Mouse (Mus musculus): ENCODE data around the gene Pde9a.
A peak's percentile ranks its signal among the peaks of the same experiment; 100 is the strongest.
"Not testable (repeated sequence)": the region's sequence is repeated elsewhere in the genome, so short reads cannot be mapped to it uniquely, and the experiment has no call there.

Gene Pde9a

DNA sequence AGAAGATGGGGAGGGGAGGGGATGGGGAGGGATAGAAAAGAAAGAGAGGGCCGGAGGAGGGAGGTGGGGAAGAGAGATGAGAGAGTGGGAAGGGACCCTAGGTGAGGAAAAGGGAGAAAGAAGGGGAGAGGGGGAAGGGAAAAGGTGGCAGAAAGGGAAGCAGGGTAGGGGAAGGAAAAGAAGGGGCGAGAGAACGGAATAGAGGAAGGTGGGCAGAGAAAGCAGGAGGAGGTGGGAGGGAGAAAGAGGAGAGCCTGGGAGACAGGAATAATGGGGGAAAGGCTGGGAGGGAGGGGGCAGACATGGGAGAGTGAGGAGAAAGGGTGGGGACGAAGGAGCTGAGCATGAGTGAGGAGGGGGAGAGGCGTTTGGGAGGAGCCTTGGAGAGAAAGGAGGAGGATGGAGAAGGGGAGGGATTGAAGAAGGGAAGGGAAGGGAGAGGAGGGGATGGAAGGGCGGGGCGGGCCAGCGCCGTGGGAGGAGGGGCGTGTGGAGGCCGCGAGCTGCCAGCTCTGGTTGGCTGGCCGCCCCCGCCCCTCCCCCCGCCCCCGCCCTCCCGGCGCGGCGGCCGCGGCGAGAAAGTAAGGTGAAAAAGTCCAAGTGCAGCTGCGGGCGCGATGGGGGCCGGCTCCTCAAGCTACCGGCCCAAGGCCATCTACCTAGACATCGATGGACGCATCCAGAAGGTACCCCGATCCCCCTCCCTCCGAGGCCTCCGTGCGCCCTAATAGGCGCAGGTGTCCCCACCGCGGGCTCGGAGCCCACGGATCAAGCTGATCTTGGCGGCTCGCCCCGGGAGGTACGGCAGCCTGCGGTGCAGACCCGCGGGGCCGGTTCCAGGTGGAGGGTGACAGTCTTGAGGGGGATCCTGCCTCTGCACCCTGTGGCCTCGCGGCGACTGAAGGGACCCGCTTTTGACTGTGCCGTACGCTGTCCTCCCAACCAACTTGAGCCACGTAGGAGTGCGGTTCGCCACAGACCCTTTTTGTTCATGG, at the start of gene Pde9a:
TSS of gene Pde9a (plus strand) at position 540 of the 995 bp plus-strand sequence.
- peak; percentile 57 to 59 for DNase-seq (ENCODE audit: low spot score in 2 of 2)

DNA sequence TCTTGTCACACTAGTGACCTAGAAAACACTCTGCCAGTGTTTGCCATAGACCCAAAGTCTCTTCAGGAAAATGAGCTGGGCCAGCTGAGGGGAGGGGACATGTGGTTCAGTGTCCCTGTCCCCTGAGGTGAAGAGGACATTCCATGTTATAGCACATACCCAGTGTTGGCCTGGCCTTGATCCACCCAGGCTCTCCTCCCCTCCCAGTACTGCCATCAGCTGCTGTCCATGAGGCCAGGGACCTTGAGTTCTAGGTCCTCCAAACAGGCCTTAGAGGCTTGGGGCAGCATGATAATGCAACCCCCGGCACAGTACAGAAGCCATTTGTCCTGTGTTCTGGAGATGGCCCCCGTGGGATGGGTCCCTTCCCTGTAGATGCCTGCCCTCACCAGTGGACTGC, 46.2 kb upstream of the Pde9a start:
- no peak for DNase-seq (ENCODE audit: low spot score in 2 of 2)

DNA sequence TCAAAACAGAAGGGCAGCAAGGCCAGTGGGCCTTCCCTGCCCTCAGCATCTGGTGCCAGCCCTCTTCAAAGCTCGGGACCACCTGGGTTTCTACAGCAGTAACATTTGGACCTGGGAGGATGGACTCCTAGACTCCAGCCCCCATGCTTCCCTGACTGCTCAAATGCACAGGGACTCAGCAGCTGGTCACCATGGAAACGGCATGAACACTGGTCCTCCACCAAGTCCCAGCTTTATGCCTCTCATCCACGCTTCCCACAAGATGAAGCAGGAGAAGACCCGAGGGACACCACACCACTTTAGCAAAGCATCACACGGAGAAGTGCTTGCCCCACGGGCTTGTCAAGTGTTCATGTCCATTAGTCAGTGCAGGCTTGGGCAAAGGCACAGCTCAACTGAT, 43.8 kb upstream of the Pde9a start:
- DNase-seq (ENCODE audit: low spot score in 2 of 2): peak; percentile 47 to 63

DNA sequence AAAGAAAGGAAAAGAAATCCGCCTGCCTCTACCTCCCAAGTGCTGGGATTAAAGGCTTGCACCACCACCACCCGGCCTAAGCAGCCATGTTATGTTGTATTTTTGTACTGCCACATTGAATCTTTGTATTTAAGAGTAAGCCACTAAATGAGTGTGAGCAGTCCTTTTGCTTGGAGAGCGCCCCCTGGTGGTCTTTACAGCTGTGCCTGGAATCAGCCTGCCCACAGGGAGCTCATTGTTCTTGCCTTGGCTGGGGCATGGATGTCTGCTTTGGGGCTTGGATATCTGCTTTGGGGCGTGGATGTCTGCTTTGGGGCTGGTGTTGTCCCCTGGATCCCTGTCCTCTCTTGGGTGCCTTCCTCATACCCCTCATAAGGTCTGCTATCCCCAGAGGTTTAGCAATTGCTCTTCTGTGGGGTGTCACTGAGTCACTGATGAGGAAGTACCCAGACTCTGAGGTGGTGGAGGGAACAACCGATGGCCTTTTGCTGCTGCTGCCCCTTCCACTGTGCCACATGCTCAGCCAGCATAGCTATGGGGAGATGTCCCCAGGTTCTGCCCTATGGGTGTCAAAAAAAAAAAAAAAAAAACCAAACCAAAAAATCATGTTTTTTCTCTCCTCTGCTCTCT, 41.7 kb upstream of the Pde9a start:
- DNase-seq (ENCODE audit: low spot score in 2 of 2): peak; percentile 76 to 81

DNA sequence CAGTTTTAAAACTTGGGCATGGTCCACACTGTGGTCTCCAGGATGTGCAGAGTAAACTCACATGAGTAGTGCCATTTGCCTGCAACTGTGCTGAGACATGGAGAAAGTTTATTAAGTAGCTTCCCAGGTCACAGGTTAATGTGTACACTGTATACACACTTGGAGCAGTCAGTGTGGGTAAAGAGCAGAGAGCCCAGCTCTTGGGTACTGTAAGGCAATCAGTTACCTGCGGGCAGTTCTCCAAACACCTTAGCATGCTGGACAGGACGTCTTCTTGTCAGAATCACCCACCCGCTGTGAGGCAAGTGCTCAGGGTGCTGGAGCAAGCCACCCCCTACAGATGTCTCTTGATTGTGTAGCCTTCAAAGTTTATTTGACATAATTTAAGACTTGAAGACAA, 41.2 kb upstream of the Pde9a start:
- no peak for DNase-seq (ENCODE audit: low spot score in 2 of 2)

DNA sequence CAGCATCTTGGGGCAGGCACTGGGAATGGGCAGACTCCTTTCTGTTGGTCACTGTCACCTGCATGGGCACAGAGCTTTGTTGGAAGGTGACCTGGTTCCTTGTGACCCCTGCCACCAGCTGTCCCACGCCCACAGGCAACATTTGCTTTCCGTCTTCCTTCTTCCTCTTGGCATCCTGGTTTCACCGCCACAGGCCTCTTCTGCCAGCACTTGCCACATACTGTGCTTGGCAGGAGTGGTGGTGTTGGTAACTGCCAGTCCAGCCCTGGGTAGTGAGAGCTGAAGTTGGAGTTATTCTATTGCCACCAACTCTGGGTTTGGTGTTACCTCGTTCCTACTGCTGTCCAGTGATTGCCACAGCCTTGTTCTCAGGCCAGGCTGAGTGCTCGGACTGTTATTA, 37.9 kb upstream of the Pde9a start:
- DNase-seq (ENCODE audit: low spot score in 2 of 2): no peak

DNA sequence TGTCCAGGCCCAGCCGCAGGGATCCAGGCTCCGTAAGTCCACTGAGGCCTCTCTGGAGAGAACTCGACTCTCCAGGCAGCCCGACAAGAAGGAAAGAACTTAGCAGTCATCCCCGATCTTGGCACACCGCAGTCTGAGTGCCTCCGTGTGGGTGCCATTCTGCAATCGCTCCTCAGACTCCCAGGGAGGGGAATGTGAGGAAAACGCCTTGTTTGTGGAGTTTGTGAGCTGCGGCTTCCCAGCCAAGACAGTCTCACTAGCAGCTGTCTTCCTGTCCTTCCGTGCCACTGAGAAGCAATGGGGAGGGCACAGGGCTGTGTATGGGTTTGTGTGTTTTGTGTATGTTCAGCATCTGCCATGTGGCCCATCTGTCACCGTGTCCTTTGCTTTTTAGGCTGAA, 36.6 kb upstream of the Pde9a start:
- peak; percentile 45 to 50 for DNase-seq (ENCODE audit: low spot score in 2 of 2)

DNA sequence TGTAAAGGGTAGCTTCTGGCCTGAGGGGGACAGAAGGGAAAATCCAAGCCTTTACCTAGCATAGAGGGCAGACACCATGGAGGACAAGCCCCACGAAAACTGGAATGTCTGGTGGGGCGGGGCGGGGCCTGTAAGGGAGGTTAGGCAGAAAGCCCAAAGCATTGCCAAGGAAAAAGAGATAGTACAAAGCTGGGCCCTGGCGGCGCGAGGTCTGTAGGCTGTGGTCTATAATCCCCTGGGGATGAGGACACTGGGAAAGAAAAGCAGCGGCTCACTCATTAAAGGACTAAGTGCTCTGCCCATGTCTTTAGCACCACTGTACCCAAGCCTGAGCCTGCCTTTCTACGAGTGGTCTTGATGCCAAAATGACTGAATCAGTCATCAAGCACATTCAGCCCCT, 34.0 kb upstream of the Pde9a start:
- DNase-seq (ENCODE audit: low spot score in 2 of 2): no peak

DNA sequence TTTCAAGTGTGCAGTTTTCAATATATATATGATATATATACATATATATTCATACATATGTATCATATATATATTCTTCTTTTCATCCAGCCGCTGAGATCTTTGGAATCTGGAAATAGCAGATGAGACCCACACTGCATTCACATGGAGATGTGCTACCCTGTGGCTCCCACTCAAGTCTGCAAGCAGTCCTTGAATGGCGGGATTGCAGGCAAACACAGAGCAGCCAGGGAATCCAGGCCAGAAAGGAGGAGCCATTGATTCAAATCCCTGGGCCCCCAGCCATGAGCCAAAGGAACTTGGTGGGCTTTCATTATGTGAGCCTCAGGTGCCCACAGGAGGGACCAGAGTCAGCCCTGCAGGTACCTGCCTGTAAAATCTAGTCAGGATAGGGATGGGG, 32.8 kb upstream of the Pde9a start:
- no peak for DNase-seq (ENCODE audit: low spot score in 2 of 2)

DNA sequence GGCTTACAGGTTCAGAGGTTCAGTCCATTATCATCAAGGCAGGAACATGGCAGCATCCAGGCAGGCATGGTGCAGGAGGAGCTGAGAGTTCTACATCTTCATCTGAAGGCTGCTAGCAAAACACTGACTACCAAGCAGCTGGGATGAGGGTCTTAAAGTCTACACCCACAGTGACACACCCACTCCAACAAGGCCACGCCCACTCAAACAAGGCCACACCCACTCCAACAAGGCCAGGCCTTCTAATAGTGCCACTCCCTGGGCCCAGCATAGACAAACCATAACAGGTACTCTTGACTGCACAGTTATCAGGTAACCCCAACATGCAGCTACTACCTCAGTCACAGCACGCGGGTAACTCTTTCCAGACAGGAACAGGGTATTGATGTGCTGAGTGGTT, 31.3 kb upstream of the Pde9a start:
- DNase-seq (ENCODE audit: low spot score in 2 of 2): not testable (repeated sequence)

DNA sequence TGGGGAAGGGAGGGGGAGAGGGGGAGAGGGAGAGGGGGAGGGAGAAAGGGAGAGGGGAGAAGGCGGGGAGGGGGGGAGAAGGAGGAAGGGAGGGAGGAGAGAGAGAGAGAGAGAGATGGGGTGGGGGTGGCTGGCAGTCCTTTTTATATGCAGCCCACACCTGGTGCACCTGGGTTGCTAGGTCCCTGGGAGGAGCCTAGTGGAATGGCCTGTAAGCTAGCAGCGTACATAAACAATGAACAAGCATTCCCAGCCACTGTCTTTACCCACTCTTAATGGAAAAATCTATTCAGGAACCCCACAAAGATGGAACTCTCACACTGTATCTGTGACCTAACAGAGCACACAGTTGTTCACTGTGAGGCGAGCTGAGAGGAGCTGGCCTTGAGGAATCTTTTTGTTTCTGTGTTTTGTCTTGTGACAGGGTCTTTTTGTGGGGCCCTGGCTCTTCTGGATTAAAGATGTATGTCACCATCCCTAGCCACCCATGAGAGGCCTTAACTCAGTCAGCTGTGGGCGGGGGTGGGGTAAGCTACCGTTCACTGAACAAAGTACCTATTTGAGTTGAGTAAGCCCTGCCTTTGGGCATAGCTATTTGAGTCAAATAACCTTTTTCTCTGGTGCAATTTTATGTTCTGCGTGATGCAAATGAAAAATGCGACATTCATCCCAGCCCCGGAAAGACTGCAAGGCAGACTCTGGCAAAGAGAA, 30.1 kb upstream of the Pde9a start:
- no peak for DNase-seq (ENCODE audit: low spot score in 2 of 2)

DNA sequence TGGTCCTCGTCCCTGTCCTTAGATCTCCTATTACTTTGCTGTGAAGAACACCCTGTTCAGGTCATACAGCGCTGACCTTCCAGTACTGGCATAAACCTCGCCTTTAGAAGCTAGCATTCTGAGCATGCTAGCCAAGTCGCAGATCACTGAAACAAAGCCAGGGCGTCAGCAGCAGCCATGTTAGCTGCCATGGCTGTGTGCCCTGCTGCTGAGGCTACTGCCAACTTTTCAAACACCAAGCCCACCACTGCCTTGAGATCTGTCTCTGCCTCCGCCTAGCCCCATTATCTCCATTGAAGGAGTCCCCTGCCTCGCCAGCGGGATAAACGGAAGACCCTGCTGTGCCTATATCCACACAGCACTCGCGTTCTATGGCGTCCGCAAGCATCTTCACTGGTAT, 25.4 kb upstream of the Pde9a start:
- DNase-seq (ENCODE audit: low spot score in 2 of 2): no peak

DNA sequence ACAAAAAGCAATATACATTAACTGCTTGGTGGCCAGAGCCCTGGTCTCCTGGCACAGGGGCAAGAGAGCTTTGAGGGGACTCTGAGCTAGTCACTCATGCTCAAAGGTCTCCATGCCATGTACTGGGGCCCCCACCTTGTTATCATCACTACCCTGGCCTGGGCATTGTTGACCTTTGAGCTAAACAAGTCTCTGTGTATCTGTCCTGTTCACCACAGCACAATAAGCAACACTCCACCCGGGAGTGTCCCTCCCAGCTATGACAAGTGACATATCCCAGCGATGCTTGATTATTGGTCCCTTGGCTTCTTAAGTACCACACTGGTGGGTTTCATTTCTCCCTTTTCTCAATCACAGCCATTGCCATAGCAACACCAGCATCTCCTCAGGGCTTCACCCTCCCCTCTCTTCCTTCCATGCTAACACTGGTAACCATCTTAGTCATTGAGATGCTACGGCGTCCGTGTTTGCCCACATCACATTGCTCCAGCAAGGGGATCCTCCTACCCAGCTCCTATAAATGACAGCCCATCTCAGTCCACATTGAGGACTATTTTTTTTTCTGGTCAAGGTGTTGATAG, 20.3 kb upstream of the Pde9a start:
- DNase-seq (ENCODE audit: low spot score in 2 of 2): no peak

DNA sequence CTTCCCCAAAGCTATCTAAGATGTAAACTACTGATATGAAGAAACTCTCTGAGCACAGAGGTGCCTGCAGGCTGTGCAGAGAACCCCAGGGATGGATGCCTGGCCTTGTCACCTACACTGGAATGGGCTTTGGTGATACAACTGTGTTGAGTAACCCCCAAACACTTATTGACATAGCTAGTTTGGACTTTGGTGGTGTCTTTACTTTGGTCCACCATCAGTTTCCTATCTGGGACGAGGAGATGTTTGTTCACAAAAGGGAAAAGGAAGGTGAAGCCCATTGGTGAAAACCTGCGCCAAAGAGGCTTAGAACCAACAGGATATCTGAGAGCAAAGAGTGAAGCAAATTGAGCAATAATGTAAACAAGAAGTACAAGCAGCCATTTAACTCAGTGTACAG, 15.8 kb upstream of the Pde9a start:
- DNase-seq (ENCODE audit: low spot score in 2 of 2): no peak

DNA sequence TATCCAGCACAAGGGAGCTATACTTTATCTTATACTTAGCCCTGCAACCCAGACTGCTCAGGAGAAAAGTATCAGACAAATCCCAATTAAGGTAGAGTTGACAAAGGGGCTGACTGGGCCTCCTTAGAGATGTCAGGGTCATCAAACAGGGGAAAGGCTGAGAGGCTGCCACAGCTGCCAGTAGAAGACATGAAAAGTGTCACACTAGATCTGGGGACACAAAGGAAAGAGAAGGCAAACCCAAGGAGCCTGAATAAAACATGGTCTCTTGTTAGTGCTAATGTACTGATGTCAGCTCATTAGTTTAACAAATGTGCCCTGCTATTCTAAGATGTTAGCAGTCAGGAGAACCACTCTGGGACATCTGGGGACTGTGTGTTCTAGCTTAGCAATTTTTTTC, 15.1 kb upstream of the Pde9a start:
- no peak for DNase-seq (ENCODE audit: low spot score in 2 of 2)

DNA sequence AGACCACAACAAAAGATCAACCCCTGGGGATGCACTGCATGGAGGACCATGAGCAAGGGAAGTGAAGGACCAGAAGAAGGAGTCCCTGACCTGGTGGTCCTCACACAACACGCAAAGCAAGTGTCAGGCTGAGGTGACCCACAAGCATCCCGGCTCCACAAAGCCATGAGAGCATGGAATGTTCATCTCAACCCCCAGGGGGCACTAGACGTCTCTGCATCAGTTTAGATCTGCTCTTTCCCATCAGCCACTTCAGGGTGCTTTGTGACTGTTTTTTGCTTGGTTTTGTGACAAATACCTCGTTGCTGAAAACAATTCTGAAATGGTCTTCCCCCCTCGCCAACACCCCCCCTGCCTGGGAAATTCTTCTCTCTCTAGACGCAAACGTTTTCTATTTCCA, 8.0 kb upstream of the Pde9a start:
- peak; percentile 77 to 82 for DNase-seq (ENCODE audit: low spot score in 2 of 2)

DNA sequence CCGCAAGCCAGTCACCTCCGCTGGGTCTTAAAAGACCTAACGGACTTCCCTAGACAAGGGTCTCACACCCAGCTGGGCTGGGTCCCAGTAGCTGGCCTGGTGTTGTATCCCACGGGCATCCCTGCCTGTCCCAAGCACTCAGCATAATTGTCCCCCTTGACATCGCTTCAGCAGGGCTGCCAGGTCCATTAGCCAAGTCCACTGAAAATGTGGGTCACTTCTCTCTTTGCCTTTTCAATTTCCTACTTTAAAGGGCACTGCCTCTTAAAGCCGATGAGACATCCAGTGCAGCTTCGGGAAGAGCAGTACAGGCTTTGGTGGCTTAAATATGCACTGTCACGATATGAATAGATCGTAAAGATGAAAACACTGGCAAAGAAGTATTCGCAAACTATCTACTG, 7.6 kb upstream of the Pde9a start:
- no peak for DNase-seq (ENCODE audit: low spot score in 2 of 2)

DNA sequence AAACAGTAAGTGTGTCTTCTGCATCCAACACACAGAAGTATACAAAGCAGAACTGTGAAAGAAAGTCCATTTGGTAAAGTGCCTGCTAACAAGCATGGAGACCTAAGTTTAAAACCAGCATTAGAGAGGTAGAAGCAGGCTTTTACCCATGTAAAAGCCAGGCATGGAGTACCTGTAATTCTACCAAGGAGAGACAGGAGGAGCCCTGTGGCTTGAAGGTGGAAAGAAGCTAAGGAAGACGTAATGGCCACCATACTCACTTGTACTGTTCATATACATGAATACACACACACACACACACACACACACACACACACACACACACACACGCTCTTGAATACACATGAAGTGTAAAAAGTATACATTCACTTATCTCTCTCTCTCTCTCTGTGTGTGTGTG, 6.9 kb upstream of the Pde9a start:
- no peak for DNase-seq (ENCODE audit: low spot score in 2 of 2)

DNA sequence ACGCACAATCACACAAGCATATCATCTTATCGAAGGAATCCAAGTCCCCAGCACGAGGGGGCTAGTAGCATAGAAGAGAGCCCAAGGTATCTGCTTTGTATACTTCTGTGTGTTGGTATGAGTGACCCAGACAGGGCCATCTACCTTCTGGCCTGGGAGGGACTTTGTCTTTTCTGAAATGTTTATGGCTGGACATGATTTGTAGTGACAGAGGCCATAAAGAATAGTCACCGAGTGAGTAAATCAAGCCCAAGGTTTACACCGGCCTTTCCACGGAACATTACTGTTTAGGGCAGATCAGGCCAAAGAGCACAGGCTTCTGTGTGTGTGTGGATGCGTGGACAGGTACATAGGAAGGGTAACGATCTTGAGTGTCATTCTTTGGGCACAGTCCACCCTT, 6.1 kb upstream of the Pde9a start:
- DNase-seq (ENCODE audit: low spot score in 2 of 2): no peak

DNA sequence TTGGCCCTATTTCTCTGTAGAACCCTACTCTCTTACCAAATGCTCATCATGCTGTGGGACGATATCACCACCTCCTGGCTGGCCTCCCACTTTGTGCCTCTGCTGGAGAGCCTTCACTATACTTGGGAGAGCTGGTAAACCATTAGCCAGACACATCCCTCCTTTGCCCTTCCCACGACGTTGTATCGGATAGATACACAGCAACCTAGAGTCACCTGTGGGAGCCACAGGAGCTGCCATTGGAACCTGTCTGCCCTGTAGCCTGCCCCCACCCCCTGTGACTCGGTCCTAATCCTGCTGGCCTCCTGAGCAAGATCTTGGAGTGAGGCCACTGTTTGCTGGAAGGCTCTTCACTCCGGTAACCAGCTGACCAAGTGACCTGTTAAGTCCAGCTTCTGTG, 2.7 kb upstream of the Pde9a start:
- no peak for DNase-seq (ENCODE audit: low spot score in 2 of 2)

DNA sequence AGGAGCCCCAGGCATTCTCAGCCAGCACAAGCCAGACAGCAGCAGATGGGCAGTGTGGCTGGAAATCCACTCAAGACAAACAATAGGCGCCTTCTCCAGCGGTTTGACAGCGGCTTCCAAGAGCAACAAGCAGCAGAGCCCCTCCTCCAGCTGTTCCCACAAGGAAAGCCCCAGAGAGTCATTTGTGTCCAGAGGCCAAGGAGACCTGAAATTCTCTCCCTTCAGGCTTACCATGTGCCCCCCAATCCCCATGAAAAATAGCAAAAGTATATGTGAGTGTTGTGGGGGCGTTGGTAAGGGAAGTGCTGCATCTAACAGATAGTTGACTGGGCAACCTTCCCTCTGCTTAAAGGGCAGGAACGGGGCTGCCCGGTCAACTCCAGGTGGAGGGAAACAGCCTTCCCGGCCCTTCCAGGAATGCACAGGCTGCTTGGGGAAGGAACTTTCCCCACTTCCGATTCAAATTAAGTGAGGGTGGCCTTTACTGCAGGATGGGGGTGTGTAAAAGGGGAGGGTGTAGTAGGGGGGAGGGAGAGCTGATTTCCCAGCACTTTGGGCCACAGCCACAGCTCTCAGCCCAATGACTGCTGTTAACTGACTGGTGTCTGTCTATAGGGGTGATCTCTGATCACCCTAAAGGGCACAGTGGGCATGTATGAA, 912 bp upstream of the Pde9a start:
- no peak for DNase-seq (ENCODE audit: low spot score in 2 of 2)

Data from right cerebral cortex, adult 2 months (tissue).